Mouse (Mus musculus) embryonic fibroblast, embryonic 13.5 days (primary cell): Measurements from ENCODE around the gene Kpna6. TPM values are rescaled to one million over a fixed set of nuclear protein-coding genes. Genes with fewer than 3 reads are reported as not detected.

Experiments used
- H3K27ac ChIP-seq: 2 replicates; pipeline ENCODE4 v1.5.1; 2012; ENCODE audit warnings: low read length, control low read depth, inconsistent platforms; ENCODE audit not compliant: insufficient read depth
- H3K4me1 ChIP-seq: 2 replicates; pipeline ENCODE4 v1.6.1; 2011; ENCODE audit warnings: low read length; ENCODE audit not compliant: control insufficient read depth, insufficient read depth
- H3K4me3 ChIP-seq: 2 replicates; pipeline ENCODE4 v1.5.1; 2011; ENCODE audit warnings: mild to moderate bottlenecking, control low read depth, low read length; ENCODE audit not compliant: insufficient read depth
- CTCF ChIP-seq: IDR thresholded peaks from 2 replicates; pipeline ENCODE4 v1.5.1; 2011; ENCODE audit warnings: mild to moderate bottlenecking, control low read depth, low read length, moderate library complexity, borderline replicate concordance; ENCODE audit not compliant: insufficient read depth
- POLR2A ChIP-seq: IDR thresholded peaks from 2 replicates; pipeline ENCODE4 v1.6.1; 2011; ENCODE audit warnings: low read depth, mild to moderate bottlenecking, control low read depth, low read length, moderate library complexity
- polyA plus RNA-seq: library from polyadenylated mRNA; stranded (reverse); fragments of >200 nt; gene quantifications from 2 replicates; pipeline ENCODE4 v1.2.4, GENCODE M21; 2011; ENCODE audit warnings: low read depth; ENCODE audit not compliant: missing spikeins, insufficient read length

Kpna6 gene
- polyA plus RNA-seq, 1 experiment = 84.3 TPM

DNA sequence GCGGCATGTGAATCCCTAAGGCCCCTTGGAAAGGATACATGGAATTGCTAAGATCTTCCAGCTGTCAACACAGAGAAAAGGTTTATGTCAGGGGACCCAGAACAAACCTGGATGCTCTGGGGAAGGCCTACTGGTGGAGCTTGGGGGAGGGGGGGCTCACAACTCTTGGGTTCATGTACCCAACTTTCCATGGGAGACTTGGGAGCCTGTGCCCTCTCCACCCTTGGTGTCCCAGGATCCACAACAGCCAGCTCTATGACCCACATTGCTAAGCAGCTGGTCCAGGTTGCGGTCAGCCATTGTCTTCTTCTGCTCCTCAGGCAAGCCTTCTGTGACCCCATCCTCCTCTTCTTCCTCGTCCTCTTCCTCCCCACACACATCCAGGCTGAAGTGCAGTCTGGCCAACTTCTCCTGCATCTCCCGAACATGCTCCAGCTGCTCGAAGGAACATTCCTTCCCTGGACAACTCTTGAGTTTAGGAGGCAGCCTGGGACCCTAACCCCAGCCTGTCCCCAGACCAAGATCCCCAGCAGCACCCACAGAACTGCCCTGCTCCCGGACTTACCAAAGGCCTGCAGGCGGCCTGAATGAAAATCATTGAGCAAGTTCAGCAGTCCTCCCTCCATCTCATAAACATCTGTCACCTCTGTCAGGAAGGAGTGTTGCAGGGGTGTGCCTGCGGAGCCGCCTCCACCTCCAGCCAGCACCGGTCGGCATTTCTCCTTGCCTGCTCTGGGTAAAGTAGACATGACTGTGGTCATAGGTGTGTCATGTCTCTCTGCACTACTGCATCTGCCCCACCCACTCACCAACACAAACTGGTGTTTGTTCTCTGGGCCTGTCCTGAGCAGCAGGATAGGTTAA, 51.9 kb downstream of the Kpna6 start:
- H3K27ac ChIP-seq = no peak overlapping the region

DNA sequence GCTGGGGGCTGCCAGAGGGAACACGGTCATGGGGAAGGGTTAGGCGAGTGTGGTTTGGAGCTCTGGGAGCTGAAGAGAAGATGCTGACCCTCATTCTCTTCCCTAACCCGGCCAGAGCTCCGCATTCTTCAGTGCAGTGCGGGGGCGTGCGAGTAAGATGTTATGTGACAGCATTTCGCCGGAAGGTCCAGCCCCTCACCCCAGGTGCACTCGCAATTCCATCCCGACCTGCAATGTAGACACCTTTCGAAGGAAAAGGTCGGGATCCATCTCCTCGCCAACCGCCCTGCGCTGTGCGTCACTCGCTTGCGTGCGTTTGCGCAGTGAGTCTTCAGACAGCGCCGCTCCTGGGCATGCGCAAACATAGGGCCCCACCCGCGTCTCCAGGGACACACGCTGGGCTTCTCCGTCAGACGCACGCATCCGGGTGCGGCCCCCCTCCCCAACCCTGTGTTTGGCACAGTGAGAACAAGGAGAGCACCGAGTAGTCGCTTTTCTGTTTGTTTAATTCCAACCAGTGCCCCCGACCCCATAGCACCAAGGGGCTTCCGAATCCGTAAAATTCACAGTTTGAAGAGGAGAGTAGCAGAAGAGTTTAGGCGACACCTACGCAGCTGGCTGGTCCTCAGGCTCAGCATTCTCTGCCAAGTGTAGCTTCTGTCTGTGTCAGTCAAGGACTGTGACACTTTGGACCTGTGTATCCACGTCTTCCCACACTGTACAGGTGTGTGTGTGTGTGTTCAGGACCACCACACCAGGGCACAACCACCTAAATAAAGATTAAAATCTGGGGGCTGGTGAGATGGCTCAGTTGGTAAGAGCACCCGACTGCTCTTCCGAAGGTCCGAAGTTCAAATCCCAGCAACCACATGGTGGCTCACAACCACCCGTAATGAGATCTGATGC, 53.5 kb downstream of the Kpna6 start, which contains the start of gene Iqcc:
Iqcc (minus strand) TSS at position 314 of the 906 bp plus-strand sequence.
- Histone ChIP-seq H3K4me3 (peak within 1 kb of the TSS; percentile 60), H3K4me1 (peaks cover 2% of the 10 kb centered on the region; the same call in 1 of the 2 replicates), H3K27ac (peak within 1 kb of the TSS; percentile 19)
- no peak for TF ChIP-seq CTCF
- peak; percentile 99 for TF ChIP-seq POLR2A

More for the DNA sequence above, 51.9 kb downstream of the Kpna6 start:
- TF ChIP-seq POLR2A (no peak), CTCF (no peak)
- Histone ChIP-seq H3K4me1 (peaks cover 2% of the 10 kb centered on the region), H3K4me3 (no peak overlapping the region)

DNA sequence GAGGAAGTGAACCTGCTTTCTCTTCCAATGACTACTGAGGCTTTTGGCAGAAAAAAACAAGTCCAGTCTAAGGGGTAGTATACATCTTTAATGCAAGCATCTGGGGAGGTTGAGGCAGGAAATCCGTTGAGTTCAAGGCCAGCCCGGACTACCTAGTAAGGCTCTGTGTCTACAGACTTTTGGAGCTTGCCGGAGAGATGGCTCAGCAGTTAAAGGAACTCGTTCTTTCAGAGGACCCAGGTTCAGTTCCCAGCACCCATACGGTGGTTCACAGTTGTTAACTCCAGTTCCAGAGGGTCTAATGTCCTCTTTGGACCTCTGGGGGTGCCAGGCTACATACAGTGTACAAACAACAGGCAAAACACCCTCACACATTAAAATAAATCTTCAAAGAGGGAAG, 54.5 kb downstream of the Kpna6 start:
- TF ChIP-seq POLR2A (no peak), CTCF (no peak)
- Histone ChIP-seq H3K4me1 (peaks cover 1% of the 10 kb centered on the region; the same call in 1 of the 2 replicates), H3K27ac (no peak overlapping the region), H3K4me3 (peak overlapping the region; percentile 60)

DNA sequence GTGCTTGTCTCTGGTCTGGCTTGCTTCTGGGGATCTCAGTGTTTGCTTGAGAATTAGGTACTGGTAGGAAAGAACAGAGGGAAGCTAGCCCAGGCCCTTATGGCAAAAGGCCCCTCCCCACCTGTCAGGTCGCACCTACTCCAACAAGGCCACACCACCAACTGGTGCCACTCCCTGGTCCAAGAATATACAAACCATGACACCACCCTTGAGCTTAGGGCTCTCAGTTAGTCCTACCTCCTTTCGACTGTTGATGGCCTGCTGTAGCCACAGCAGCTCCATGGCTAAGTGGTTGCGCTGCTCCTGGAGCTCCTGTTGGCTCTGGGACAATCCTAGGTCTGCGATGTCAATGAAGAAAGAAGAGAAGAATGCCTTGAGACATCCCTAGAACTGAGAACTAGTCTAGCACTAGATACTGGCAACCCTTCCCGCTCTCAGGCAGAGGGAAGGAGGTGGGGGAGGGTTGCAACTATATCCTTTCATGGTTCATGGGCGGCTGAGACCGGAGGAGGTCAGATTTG, 55.4 kb downstream of the Kpna6 start:
- Histone ChIP-seq H3K4me1 (no peaks in the 10 kb centered on the region), H3K27ac (no peak overlapping the region), H3K4me3 (no peak overlapping the region)
- no peak for TF ChIP-seq POLR2A
- no peak for TF ChIP-seq CTCF

DNA sequence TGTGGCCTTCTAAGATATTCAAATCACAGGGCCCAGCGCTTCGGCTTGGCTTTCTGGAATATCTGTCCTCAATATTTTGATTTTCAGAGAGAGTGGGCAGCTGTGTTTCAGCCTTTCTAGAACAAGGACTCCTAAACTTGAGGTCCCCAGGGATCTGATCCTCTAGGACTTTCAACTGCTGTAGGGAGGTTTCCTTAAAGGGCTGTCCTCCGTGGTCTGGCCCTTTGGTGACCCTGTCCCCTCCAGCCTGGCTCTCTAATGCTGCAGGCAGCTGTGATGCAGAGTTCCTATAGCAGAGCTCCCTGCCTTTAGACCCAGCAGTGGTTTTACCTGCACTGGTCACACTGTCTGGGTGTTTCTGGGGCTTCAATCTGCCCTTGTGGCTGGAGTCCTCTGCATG, 55.9 kb downstream of the Kpna6 start:
- Histone ChIP-seq H3K27ac (no peak overlapping the region), H3K4me3 (no peak overlapping the region), H3K4me1 (no peaks in the 10 kb centered on the region)
- no peak for TF ChIP-seq POLR2A
- no peak for TF ChIP-seq CTCF

DNA sequence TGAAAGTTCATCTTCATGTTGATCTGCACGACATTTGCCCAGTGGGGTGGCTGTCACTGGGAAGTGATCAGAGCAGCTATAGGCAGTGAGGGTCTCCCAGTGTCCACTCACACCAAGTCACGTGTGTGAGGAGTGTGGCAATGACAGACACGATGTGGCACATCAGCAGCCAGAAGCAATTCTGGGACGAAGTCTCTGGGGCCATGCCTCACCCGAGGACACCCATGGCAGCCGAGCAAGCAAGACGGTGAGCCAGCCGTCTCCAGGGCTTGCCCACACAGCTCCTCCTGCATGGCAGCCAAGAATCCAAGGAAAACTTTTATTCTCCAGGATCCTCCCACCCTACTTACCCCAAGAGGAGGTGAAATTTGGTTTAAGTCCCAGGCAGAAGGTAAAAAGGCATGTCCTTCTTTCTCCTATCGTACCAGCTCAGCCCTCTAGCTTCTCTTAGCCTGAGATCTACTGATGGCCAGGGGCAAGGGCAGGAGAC, 56.7 kb downstream of the Kpna6 start:
- Histone ChIP-seq H3K4me1 (no peaks in the 10 kb centered on the region), H3K4me3 (no peak overlapping the region), H3K27ac (no peak overlapping the region)
- no peak for TF ChIP-seq POLR2A
- no peak for TF ChIP-seq CTCF

DNA sequence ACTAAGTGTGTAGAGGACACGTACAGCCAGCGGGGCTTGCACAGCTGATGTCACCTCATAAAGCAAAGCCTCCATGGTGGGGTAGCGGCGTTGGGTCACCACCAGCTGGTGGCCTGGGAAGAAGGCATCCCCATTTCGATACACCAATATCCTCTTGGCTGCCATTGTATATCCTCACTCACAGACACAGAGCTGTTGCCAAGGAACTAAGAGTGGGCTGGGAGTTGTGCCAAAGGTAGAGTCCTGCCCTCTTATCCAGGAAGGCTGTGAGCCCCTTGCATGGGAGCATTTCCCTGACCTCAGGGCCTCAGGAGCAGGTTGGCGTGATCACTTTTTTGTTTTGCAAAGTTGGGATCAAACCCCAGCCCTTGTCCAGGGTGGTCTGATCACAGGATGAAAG, 58.5 kb downstream of the Kpna6 start, which contains the start of gene Dcdc2b:
Dcdc2b (minus strand) TSS at position 165 of the 400 bp plus-strand sequence.
- Histone ChIP-seq H3K27ac (no peak within 1 kb of the TSS), H3K4me3 (no peak within 1 kb of the TSS)

DNA sequence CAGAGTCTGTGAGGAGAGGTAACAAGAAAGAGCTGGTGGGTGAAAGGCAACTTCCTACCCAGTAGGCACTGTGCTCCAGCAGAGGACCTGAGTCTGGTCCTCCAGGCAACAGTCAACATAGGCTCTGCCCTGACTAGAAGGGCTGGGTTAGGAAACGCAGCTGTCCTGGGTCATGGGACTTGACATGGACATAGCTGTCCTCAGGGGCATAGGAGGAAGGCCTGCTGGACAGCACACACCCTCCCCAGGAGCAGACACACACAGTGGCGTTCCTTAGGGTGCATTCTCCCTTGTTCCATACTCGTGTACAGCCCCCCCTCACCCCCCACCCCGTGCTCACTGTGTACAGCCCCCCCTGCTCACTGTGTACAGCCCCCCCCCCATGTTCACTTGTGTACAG, 62.1 kb downstream of the Kpna6 start:
- TF ChIP-seq CTCF = no peak
- TF ChIP-seq POLR2A = no peak
- Histone ChIP-seq H3K27ac (no peak overlapping the region), H3K4me3 (no peak overlapping the region), H3K4me1 (no peaks in the 10 kb centered on the region)

More for the DNA sequence above, 58.5 kb downstream of the Kpna6 start, which contains the start of gene Dcdc2b:
- no peak for TF ChIP-seq CTCF
- TF ChIP-seq POLR2A = no peak
- no peaks in the 10 kb centered on the region for H3K4me1 ChIP-seq

DNA sequence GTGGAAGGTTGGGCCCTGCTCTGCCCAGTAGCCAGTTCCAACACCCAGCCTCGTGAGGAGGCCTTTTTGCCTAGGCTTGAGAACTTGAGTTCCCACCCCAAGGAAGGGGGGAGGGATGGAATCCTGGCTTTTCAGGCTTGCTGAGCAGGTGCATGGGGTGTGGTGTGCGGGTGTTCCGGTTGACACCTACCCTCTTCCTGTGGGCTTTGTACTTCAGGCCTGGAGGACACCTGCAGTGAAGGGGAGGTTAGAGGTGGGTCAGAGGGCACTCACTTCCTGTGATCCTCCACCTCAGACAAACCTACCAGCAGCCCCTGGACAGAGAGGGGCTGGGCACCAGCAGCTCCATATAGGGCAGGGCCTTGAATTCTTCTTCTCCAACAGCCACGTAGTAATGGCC, 62.5 kb downstream of the Kpna6 start:
- TF ChIP-seq CTCF (no peak), POLR2A (no peak)
- Histone ChIP-seq H3K4me1 (no peaks in the 10 kb centered on the region), H3K4me3 (no peak overlapping the region), H3K27ac (no peak overlapping the region)

DNA sequence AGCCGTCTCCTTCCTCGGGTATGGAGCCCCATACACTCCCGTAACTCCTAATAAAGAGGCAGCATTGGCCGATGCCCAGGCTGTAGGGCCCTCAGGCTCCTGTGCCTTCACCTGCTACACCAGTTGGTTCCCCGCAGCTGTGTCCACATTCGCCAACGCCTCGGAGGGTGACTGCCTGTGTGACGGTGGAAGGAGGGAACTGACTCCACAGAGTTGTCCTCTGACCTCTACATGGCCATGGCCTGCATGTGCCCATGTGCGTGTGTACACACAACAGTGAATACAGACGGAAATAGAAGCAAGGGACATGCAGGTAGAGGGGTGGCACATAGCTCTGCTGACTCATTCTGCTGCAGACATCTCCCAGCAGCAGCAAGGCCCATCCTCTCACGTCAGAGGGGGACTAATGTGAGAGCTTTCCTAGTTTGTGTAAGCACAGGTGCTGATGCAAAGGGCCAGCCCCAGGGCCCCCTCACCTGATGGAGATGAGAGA, 63.4 kb downstream of the Kpna6 start:
- Histone ChIP-seq H3K27ac (no peak overlapping the region), H3K4me3 (no peak overlapping the region)
- TF ChIP-seq CTCF = no peak
- TF ChIP-seq POLR2A = no peak

More for the DNA sequence above, 63.4 kb downstream of the Kpna6 start:
- H3K4me1 ChIP-seq = no peaks in the 10 kb centered on the region
